Mouse (Mus musculus): ENCODE data around the gene Tmem132e.

Tmem132e gene

GRCm38 (mm10) chr11:82428801-82429200 is 40.1 kb downstream of the Tmem132e start:
- in situ Hi-C loops (cut with MboI, MseI): no loop called here

GRCm38 (mm10) chr11:82434091-82434831 is 45.6 kb downstream of the Tmem132e start:
- in situ Hi-C loops (cut with MboI, MseI): no loop called here

- in situ Hi-C loops (cut with MboI, MseI): no loop called here
These were observed 46.1 kb downstream of the Tmem132e start for GRCm38 (mm10) chr11:82434832-82435182.

- in situ Hi-C loops (cut with MboI, MseI): no loop called here
These were observed 59.8 kb downstream of the Tmem132e start for GRCm38 (mm10) chr11:82448485-82448884.

- in situ Hi-C loops (cut with MboI, MseI): no loop called here
These were observed 63.8 kb downstream of the Tmem132e start for GRCm38 (mm10) chr11:82452516-82452915.

GRCm38 (mm10) chr11:82453230-82453629 is 64.5 kb downstream of the Tmem132e start:
- in situ Hi-C loops (cut with MboI, MseI): no loop called here

- in situ Hi-C loops (cut with MboI, MseI): no loop called here
These were observed 72.6 kb downstream of the Tmem132e start for GRCm38 (mm10) chr11:82461326-82461725.

GRCm38 (mm10) chr11:82465536-82465935 is 76.8 kb downstream of the Tmem132e start:
- in situ Hi-C loops (cut with MboI, MseI): no loop called here

GRCm38 (mm10) chr11:82467218-82467617 is 78.5 kb downstream of the Tmem132e start:
- in situ Hi-C loops (cut with MboI, MseI): no loop called here

- in situ Hi-C loops (cut with MboI, MseI): no loop called here
These were observed 82.4 kb downstream of the Tmem132e start for GRCm38 (mm10) chr11:82471076-82471475.

- in situ Hi-C loops (cut with MboI, MseI): no loop called here
These were observed 84.5 kb downstream of the Tmem132e start for GRCm38 (mm10) chr11:82473137-82473621.

- in situ Hi-C loops (cut with MboI, MseI): no loop called here
These were observed 87.4 kb downstream of the Tmem132e start for GRCm38 (mm10) chr11:82476092-82476491.

- in situ Hi-C loops (cut with MboI, MseI): no loop called here
These were observed 88.7 kb downstream of the Tmem132e start for GRCm38 (mm10) chr11:82477412-82477811.

- in situ Hi-C loops (cut with MboI, MseI): no loop called here
These were observed 92.2 kb downstream of the Tmem132e start for GRCm38 (mm10) chr11:82480941-82481340.

GRCm38 (mm10) chr11:82487359-82488086 is 98.8 kb downstream of the Tmem132e start:
- in situ Hi-C loops (cut with MboI, MseI): no loop called here

- in situ Hi-C loops (cut with MboI, MseI): no loop called here
These were observed 102.2 kb downstream of the Tmem132e start for GRCm38 (mm10) chr11:82490896-82491295.
